Mouse (Mus musculus) stomach, postnatal 0 days (tissue): ENCODE measurements around the gene Gm45837. TPM values are rescaled to one million over a fixed set of nuclear protein-coding genes. Genes with fewer than 3 reads are reported as not detected.

Source experiments
- ATAC-seq: fragments of 200-750 bp; cut with Nextera tagmentation; 2 replicates; pipeline ENCODE4 v1.8.0; 2017; ENCODE audit not compliant: low FRiP score, low TSS enrichment
- DNase-seq: peaks from one replicate; pipeline ENCODE4 v3.0.0-alpha.2; 2016; ENCODE audit warnings: low spot score
- H3K27ac ChIP-seq: fragments of 300-500 bp; sonication (generic); replicated peaks from 2 replicates; pipeline ENCODE4 v1.5.1; 2014; ENCODE audit warnings: mild to moderate bottlenecking, control low read depth
- H3K27me3 ChIP-seq: fragments of 300-500 bp; sonication (generic); 2 replicates; pipeline ENCODE4 v1.6.1; 2014; ENCODE audit warnings: low read length; ENCODE audit not compliant: control insufficient read depth, insufficient read depth
- H3K36me3 ChIP-seq: fragments of 300-500 bp; sonication (generic); 2 replicates; pipeline ENCODE4 v1.6.1; 2014; ENCODE audit warnings: low read length, mixed read lengths; ENCODE audit not compliant: control insufficient read depth, insufficient read depth
- H3K4me1 ChIP-seq: fragments of 300-500 bp; sonication (generic); replicated peaks from 2 replicates; pipeline ENCODE4 v1.6.1; 2014; ENCODE audit warnings: antibody characterized with exemption; ENCODE audit not compliant: control insufficient read depth, insufficient read depth
- H3K4me2 ChIP-seq: fragments of 300-500 bp; sonication (generic); replicated peaks from 2 replicates; pipeline ENCODE4 v1.6.1; 2014; ENCODE audit warnings: low read depth, mild to moderate bottlenecking, control low read depth, moderate library complexity
- H3K4me3 ChIP-seq: fragments of 300-500 bp; sonication (generic); 2 replicates; pipeline ENCODE4 v1.5.1; 2014; ENCODE audit warnings: low read depth, low read length, control low read depth
- H3K9ac ChIP-seq: fragments of 300-500 bp; sonication (generic); 2 replicates; pipeline ENCODE4 v1.6.1; 2014; ENCODE audit warnings: mild to moderate bottlenecking, low read length, control low read depth, mixed read lengths
- H3K9me3 ChIP-seq: fragments of 300-500 bp; sonication (generic); 2 replicates; pipeline ENCODE4 v1.6.1; 2016; ENCODE audit warnings: low read length; ENCODE audit not compliant: control insufficient read depth
- CTCF ChIP-seq: IDR thresholded peaks from 2 replicates; pipeline ENCODE4 v1.5.1; 2016; ENCODE audit warnings: antibody characterized with exemption, low read depth, mild to moderate bottlenecking, moderate library complexity
- EP300 ChIP-seq: optimal IDR thresholded peaks from 2 replicates; pipeline ENCODE3; 2016; ENCODE audit warnings: antibody characterized with exemption
- WGBS: fragments of 180-500 bp; shearing (Covaris S2); extraction: QIAGEN DNeasy Blood & Tissue Kit; methylation state at CpG from one replicate; pipeline ENCODE4 v1.1.7; 2014; 5-methylcytosine and 5-hydroxymethylcytosine counted together
- polyA plus RNA-seq: library from polyadenylated mRNA; unstranded; fragments of >200 nt; fragmentation: Nextera tagmentation; extraction: Ambion mirVana; gene quantifications from 2 replicates; pipeline ENCODE4 v1.2.1, GENCODE M21; 2015

The Gm45837 gene
- polyA plus RNA-seq, 1 experiment from 2014 or later, result 0.24 TPM

DNA sequence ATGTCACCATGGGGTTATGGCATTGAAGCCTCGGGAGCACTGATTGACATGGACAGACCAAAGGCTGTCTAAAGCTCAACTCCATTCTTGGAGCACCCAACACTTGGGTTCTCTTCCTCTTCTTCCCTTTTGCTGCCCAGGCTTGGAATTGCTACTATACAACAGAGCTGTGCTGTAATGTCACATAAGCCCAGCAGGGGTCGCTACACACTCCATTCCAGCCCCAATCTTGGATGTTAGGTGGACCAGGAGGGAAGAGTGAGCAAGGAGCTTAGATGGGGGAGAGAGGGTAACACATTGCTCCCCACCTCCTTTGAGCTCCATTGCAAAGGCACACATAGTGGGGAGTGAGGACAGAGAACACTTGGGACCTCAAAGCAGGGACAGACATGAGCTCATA, 17.1 kb downstream of the Gm45837 start:
- no peak overlapping the region for H3K9ac ChIP-seq
- no peaks in the 10 kb centered on the region for H3K27me3 ChIP-seq
- WGBS, result 16% methylated on average over 2 of the region's 2 CpGs
- H3K4me3 ChIP-seq, result no peak overlapping the region
- H3K36me3 ChIP-seq, result no peaks in the 10 kb centered on the region
- H3K4me1 ChIP-seq, result no peaks in the 10 kb centered on the region
- no peak overlapping the region for H3K27ac ChIP-seq
- ATAC-seq (no peak), DNase-seq (no peak)
- H3K9me3 ChIP-seq, result no peaks in the 10 kb centered on the region
- TF ChIP-seq CTCF (peak; percentile 84), EP300 (no peak)
- H3K4me2 ChIP-seq, result no peak overlapping the region

DNA sequence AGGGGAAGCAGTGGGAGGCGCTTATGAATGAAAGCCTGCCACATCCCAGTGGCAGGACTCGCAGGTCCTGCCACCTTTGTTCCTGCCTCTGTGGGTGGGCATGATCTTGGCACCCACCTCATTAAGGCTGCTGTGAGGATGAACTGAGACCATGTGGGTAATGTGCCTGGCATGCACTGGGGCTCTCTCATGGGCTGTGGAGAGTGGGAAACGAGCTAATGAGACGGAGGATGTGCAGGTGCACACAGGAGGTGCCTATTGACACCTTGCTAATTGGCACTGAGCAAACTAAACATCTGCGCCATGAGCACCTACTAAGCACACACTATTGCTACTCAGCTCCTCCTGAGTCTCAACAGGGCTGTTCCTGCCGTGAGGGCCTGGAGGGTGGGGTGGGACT, 24.4 kb downstream of the Gm45837 start:
- Histone ChIP-seq H3K9me3 (no peaks in the 10 kb centered on the region), H3K4me3 (no peak overlapping the region), H3K27me3 (no peaks in the 10 kb centered on the region), H3K9ac (no peak overlapping the region), H3K27ac (no peak overlapping the region), H3K4me2 (no peak overlapping the region), H3K4me1 (no peaks in the 10 kb centered on the region), H3K36me3 (no peaks in the 10 kb centered on the region)
- no peak for ATAC-seq
- TF ChIP-seq CTCF, result no peak
- TF ChIP-seq EP300, result no peak
- 53% methylated on average over 6 of the region's 6 CpGs for WGBS
- DNase-seq, result no peak

DNA sequence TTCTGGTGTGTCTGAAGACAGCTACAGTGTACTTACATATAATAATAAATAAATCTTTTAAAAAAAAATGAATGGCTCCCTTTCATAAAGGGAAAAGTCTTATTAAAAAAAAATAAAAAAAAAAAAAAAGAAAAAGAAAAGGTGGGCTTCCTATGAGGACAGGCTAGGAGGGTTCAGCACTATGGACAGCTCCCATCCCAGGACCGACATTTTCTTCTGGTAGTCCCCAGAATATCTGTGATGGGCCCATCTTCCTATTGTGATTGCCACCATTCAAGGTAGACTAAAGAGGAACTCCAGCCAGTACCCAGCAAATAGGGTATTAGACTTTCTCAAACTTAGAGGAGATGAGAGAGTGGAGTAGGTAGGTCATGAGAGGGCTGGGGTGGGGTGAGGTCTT, 27.2 kb downstream of the Gm45837 start:
- H3K4me1 ChIP-seq, result no peaks in the 10 kb centered on the region
- no peaks in the 10 kb centered on the region for H3K36me3 ChIP-seq
- H3K27ac ChIP-seq, result no peak overlapping the region
- no peaks in the 10 kb centered on the region for H3K9me3 ChIP-seq
- H3K4me3 ChIP-seq, result no peak overlapping the region
- no peak overlapping the region for H3K9ac ChIP-seq
- H3K27me3 ChIP-seq, result no peaks in the 10 kb centered on the region
- 0% methylated on average over 1 of the region's 1 CpGs for WGBS
- ATAC-seq, result no peak
- TF ChIP-seq CTCF (no peak), EP300 (no peak)
- DNase-seq, result no peak
- no peak overlapping the region for H3K4me2 ChIP-seq

DNA sequence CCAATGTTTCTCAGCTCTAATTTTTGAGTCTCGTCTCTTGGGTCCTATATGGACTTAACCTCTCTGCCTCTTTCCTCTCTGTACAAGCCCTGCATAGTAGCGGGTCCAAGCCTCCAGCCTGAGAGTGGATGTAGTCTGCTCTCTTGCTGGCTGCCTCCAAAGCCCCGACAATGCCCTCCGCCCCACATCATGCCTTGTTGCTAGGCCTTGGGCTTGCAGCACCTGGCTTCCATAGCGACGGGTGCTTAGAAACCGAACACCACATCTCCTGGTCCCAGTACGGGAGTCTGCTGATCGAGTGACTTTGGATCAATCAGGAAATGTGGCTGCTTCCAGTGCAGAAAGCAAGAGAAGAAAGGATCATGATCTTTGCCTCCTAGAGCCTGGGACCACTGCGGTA, 32.4 kb downstream of the Gm45837 start:
- 64% methylated on average over 10 of the region's 10 CpGs for WGBS
- no peaks in the 10 kb centered on the region for H3K9me3 ChIP-seq
- no peak overlapping the region for H3K4me3 ChIP-seq
- H3K27ac ChIP-seq, result no peak overlapping the region
- ATAC-seq (no peak), DNase-seq (no peak)
- no peaks in the 10 kb centered on the region for H3K27me3 ChIP-seq
- H3K4me1 ChIP-seq, result no peaks in the 10 kb centered on the region
- TF ChIP-seq CTCF, result no peak
- TF ChIP-seq EP300, result no peak
- H3K36me3 ChIP-seq, result no peaks in the 10 kb centered on the region
- no peak overlapping the region for H3K9ac ChIP-seq
- H3K4me2 ChIP-seq, result no peak overlapping the region

DNA sequence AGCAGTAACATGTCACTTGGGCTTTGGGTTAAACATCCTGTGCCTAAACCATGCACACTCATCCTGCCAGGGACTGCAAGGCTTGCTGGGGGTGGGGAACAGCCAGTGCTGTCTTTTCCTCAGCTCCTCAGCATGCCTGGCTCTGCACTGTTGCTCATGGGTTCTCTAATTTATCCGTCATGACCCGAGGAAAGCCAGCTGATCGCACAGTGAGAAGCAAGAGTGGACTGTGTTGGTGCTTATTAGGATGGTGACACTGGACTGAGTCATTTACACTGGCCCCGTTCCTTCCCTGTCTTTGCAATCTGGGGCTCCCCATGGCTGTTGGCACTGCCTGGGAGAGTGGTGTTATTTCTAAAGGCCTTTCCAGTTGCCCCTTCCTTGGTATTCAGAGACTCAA, 33.5 kb downstream of the Gm45837 start:
- Histone ChIP-seq H3K36me3 (no peaks in the 10 kb centered on the region), H3K27me3 (no peaks in the 10 kb centered on the region), H3K4me3 (no peak overlapping the region), H3K9me3 (no peaks in the 10 kb centered on the region), H3K9ac (no peak overlapping the region), H3K27ac (no peak overlapping the region), H3K4me1 (no peaks in the 10 kb centered on the region), H3K4me2 (no peak overlapping the region)
- DNase-seq, result no peak
- TF ChIP-seq CTCF (no peak), EP300 (no peak)
- ATAC-seq, result no peak
- WGBS, result 78% methylated on average over 4 of the region's 4 CpGs

DNA sequence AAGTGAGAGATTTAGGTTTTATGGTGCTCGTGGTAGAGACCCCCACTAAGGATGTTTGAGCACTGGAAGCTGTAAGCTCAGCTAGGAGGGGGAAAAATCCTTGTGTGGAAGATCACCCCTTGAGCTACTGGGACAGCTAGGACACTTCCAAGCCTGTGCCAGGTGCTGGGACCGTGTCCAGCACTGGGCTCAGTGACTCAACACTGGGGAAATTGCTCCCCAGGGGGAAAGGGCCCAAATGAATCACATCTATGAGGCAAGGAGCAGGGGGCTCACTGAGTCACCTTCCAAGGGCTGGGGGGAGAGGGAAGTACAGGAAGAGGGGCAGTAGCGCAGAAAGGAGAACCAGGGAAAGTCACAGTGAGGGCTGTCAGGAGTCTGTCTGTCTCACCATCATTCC, 39.2 kb downstream of the Gm45837 start:
- DNase-seq, result no peak

More for the DNA sequence above, 39.2 kb downstream of the Gm45837 start:
- Histone ChIP-seq H3K36me3 (no peaks in the 10 kb centered on the region), H3K9ac (no peak overlapping the region), H3K9me3 (no peaks in the 10 kb centered on the region), H3K4me1 (no peaks in the 10 kb centered on the region), H3K27ac (no peak overlapping the region), H3K27me3 (no peaks in the 10 kb centered on the region), H3K4me3 (no peak overlapping the region), H3K4me2 (no peak overlapping the region)
- TF ChIP-seq EP300 (no peak), CTCF (no peak)
- 30% methylated on average over 3 of the region's 3 CpGs for WGBS
- no peak for ATAC-seq
